Mouse (Mus musculus) cerebellum, adult 2 months (tissue): ENCODE measurements at regions not wholly inside any gene's neighbourhood (a gene's known extent, or its start where the extent isn't known, plus 50 kb on each side); places are given as distances from the start of the nearest gene placed in this dataset.

Source experiments
- CTCF ChIP-seq: fragments of 200-500 bp; IDR thresholded peaks from 2 replicates; pipeline ENCODE4 v1.5.1; 2011; ENCODE audit warnings: low read depth, mild to moderate bottlenecking, control low read depth, low read length, moderate library complexity, borderline replicate concordance; ENCODE audit not compliant: insufficient read depth
- POLR2A ChIP-seq: fragments of 200-500 bp; IDR thresholded peaks from 2 replicates; pipeline ENCODE4 v1.6.1; 2011; ENCODE audit warnings: low read length, control low read depth, borderline replicate concordance; ENCODE audit not compliant: insufficient read depth

GRCm38 (mm10) chr4:23982790-23983451 lies 513.3 kb upstream of the Mms22l start:
- TF ChIP-seq POLR2A (no peak), CTCF (no peak)
